Mouse (Mus musculus): ENCODE data around the gene Mcts1.

GRCm38 (mm10) chrX:38656206-38656883 is 56.0 kb downstream of the Mcts1 start:
- no peak for TF ChIP-seq CTCF (IDR thresholded peaks at IDR 0.05; ENCODE audit: low read depth, low read length)
- TF ChIP-seq TAL1 (conservative IDR thresholded peaks at IDR 0.05; ENCODE audit: low read depth, low read length): no peak
- no peak for TF ChIP-seq GATA1 (IDR thresholded peaks at IDR 0.05; ENCODE audit: borderline replicate concordance, low read length)
